Mouse (Mus musculus): ENCODE data around the gene Iqsec1. TPM values are rescaled to one million over a fixed set of nuclear protein-coding genes. Genes with fewer than 3 reads are reported as not detected.

Iqsec1 gene
- polyA plus RNA-seq, 1 experiment: 124 TPM

GRCm38 (mm10) chr6:90718477-90718876 is 270.0 kb downstream of the Iqsec1 start:
- 91% methylated on average over 3 of the region's 3 CpGs for WGBS
- no peak for TF ChIP-seq POLR2A (IDR thresholded peaks at IDR 0.05; ENCODE audit: control insufficient read depth, extremely low read depth, insufficient read depth, low read length, poor library complexity)
- no peak for TF ChIP-seq CTCF (IDR thresholded peaks at IDR 0.05; ENCODE audit: borderline replicate concordance, control insufficient read depth, extremely low read depth, insufficient read depth, low read length, poor library complexity)
- H3K4me1 ChIP-seq (replicated peaks; ENCODE audit: control insufficient read depth, insufficient read depth, low read length): peaks cover 23% of the 10 kb centered on the region
- no peak overlapping the region for H3K27ac ChIP-seq (ENCODE audit: control insufficient read depth, insufficient read depth, low read length)
- no peak overlapping the region for H3K4me3 ChIP-seq (ENCODE audit: control insufficient read depth, insufficient read depth, low read length)
- H3K27me3 ChIP-seq (ENCODE audit: control insufficient read depth, insufficient read depth, low read length): no peaks in the 10 kb centered on the region
- no peaks in the 10 kb centered on the region for H3K36me3 ChIP-seq (ENCODE audit: control insufficient read depth, insufficient read depth, low read length)
- no peak for DNase-seq

- no peak overlapping the region for H3K27ac ChIP-seq (ENCODE audit: control insufficient read depth, insufficient read depth, low read length)
- TF ChIP-seq CTCF (IDR thresholded peaks at IDR 0.05; ENCODE audit: borderline replicate concordance, control insufficient read depth, extremely low read depth, insufficient read depth, low read length, poor library complexity) (no peak), POLR2A (IDR thresholded peaks at IDR 0.05; ENCODE audit: control insufficient read depth, extremely low read depth, insufficient read depth, low read length, poor library complexity) (no peak)
- WGBS: 58% methylated on average over 1 of the region's 1 CpGs
- H3K36me3 ChIP-seq (ENCODE audit: control insufficient read depth, insufficient read depth, low read length): no peaks in the 10 kb centered on the region
- DNase-seq: no peak
- peaks cover 28% of the 10 kb centered on the region for H3K4me1 ChIP-seq (replicated peaks; ENCODE audit: control insufficient read depth, insufficient read depth, low read length)
- H3K4me3 ChIP-seq (ENCODE audit: control insufficient read depth, insufficient read depth, low read length): no peak overlapping the region
- no peaks in the 10 kb centered on the region for H3K27me3 ChIP-seq (ENCODE audit: control insufficient read depth, insufficient read depth, low read length)
These were observed 270.8 kb downstream of the Iqsec1 start for GRCm38 (mm10) chr6:90717711-90718110.

DNA sequence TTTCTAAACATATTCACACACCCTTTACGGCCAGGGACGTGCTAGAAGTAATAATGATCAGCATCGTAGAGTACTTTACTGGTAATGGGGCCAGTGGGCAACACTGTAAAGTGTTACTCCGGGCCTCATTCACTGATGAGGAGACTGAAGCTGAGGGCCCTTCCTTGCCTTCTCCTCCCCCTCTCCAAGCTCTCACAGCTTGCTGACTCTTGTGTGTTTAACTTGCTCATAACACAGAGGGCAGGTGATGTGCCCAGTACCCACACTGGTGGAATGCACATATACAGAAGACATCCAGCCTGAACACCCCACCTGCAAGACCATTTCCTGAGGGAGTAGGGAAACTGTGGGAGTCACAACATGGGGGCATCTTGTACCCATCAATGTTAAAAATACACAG is 271.6 kb downstream of the Iqsec1 start:
- WGBS: 61% methylated on average over 4 of the region's 4 CpGs
- Histone ChIP-seq H3K4me3 (ENCODE audit: control insufficient read depth, insufficient read depth, low read length) (no peak overlapping the region), H3K4me1 (replicated peaks; ENCODE audit: control insufficient read depth, insufficient read depth, low read length) (peaks cover 28% of the 10 kb centered on the region), H3K27me3 (ENCODE audit: control insufficient read depth, insufficient read depth, low read length) (no peaks in the 10 kb centered on the region), H3K36me3 (ENCODE audit: control insufficient read depth, insufficient read depth, low read length) (no peaks in the 10 kb centered on the region), H3K27ac (ENCODE audit: control insufficient read depth, insufficient read depth, low read length) (no peak overlapping the region)
- DNase-seq: no peak
- TF ChIP-seq POLR2A (IDR thresholded peaks at IDR 0.05; ENCODE audit: control insufficient read depth, extremely low read depth, insufficient read depth, low read length, poor library complexity) (no peak), CTCF (IDR thresholded peaks at IDR 0.05; ENCODE audit: borderline replicate concordance, control insufficient read depth, extremely low read depth, insufficient read depth, low read length, poor library complexity) (no peak)

GRCm38 (mm10) chr6:90716066-90716704 is 272.3 kb downstream of the Iqsec1 start:
- Histone ChIP-seq H3K27ac (ENCODE audit: control insufficient read depth, insufficient read depth, low read length) (no peak overlapping the region), H3K27me3 (ENCODE audit: control insufficient read depth, insufficient read depth, low read length) (no peaks in the 10 kb centered on the region), H3K4me1 (replicated peaks; ENCODE audit: control insufficient read depth, insufficient read depth, low read length) (peaks cover 28% of the 10 kb centered on the region), H3K36me3 (ENCODE audit: control insufficient read depth, insufficient read depth, low read length) (no peaks in the 10 kb centered on the region), H3K4me3 (ENCODE audit: control insufficient read depth, insufficient read depth, low read length) (peak overlapping the region; percentile 98)
- peak; percentile 66 for DNase-seq
- TF ChIP-seq CTCF (IDR thresholded peaks at IDR 0.05; ENCODE audit: borderline replicate concordance, control insufficient read depth, extremely low read depth, insufficient read depth, low read length, poor library complexity) (no peak), POLR2A (IDR thresholded peaks at IDR 0.05; ENCODE audit: control insufficient read depth, extremely low read depth, insufficient read depth, low read length, poor library complexity) (no peak)
- under 1% methylated on average over 49 of the region's 49 CpGs for WGBS

GRCm38 (mm10) chr6:90715245-90715905 is 273.1 kb downstream of the Iqsec1 start:
- TF ChIP-seq POLR2A (IDR thresholded peaks at IDR 0.05; ENCODE audit: control insufficient read depth, extremely low read depth, insufficient read depth, low read length, poor library complexity) (no peak), CTCF (IDR thresholded peaks at IDR 0.05; ENCODE audit: borderline replicate concordance, control insufficient read depth, extremely low read depth, insufficient read depth, low read length, poor library complexity) (no peak)
- H3K27ac ChIP-seq (ENCODE audit: control insufficient read depth, insufficient read depth, low read length): no peak overlapping the region
- peaks cover 28% of the 10 kb centered on the region for H3K4me1 ChIP-seq (replicated peaks; ENCODE audit: control insufficient read depth, insufficient read depth, low read length)

DNA sequence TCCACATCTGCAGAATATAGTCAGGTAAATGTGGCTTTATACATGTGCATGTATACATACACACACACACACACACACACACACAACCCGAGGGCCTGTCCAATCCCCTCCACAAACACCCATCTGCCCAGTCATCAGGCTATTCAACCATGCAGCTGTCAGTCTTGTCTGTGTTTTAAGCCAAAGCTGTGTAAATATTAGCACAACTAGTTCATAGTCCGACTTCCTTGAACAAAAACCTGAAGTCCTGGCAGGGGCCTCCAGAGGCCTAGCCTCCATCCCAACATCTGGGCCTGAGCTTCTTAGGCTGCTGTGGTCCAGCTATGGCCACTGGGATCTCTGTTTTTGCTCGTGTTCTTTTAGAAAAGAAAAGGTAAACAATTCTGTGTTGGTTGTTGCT is 274.8 kb downstream of the Iqsec1 start:
- no peak overlapping the region for H3K27ac ChIP-seq (ENCODE audit: control insufficient read depth, insufficient read depth, low read length)
- no peak for DNase-seq
- TF ChIP-seq CTCF (IDR thresholded peaks at IDR 0.05; ENCODE audit: borderline replicate concordance, control insufficient read depth, extremely low read depth, insufficient read depth, low read length, poor library complexity) (no peak), POLR2A (IDR thresholded peaks at IDR 0.05; ENCODE audit: control insufficient read depth, extremely low read depth, insufficient read depth, low read length, poor library complexity) (no peak)
- H3K27me3 ChIP-seq (ENCODE audit: control insufficient read depth, insufficient read depth, low read length): no peaks in the 10 kb centered on the region
- H3K4me1 ChIP-seq (replicated peaks; ENCODE audit: control insufficient read depth, insufficient read depth, low read length): peaks cover 28% of the 10 kb centered on the region
- no peak overlapping the region for H3K4me3 ChIP-seq (ENCODE audit: control insufficient read depth, insufficient read depth, low read length)
- no peaks in the 10 kb centered on the region for H3K36me3 ChIP-seq (ENCODE audit: control insufficient read depth, insufficient read depth, low read length)
- 78% methylated on average over 3 of the region's 3 CpGs for WGBS

More at GRCm38 (mm10) chr6:90715245-90715905, 273.1 kb downstream of the Iqsec1 start:
- Histone ChIP-seq H3K4me3 (ENCODE audit: control insufficient read depth, insufficient read depth, low read length) (no peak overlapping the region), H3K27me3 (ENCODE audit: control insufficient read depth, insufficient read depth, low read length) (no peaks in the 10 kb centered on the region), H3K36me3 (ENCODE audit: control insufficient read depth, insufficient read depth, low read length) (no peaks in the 10 kb centered on the region)
- no peak for DNase-seq
- WGBS: 50% methylated on average over 4 of the region's 4 CpGs
